Mouse (Mus musculus) stomach, embryonic 15.5 days (tissue): Measurements from ENCODE around the gene Adad2. TPM values are rescaled to one million over a fixed set of nuclear protein-coding genes. Genes with fewer than 3 reads are reported as not detected.

Experiments
- ATAC-seq: fragments of 200-750 bp; cut with Nextera tagmentation; 2 replicates; pipeline ENCODE4 v1.8.0; 2017; ENCODE audit warnings: low read depth, moderate number of reproducible peaks, moderate TSS enrichment; ENCODE audit not compliant: insufficient read depth, low FRiP score
- H3K27ac ChIP-seq: fragments of 300-500 bp; sonication (generic); 2 replicates; pipeline ENCODE4 v1.5.1; 2015; ENCODE audit warnings: mild to moderate bottlenecking, inconsistent platforms
- H3K27me3 ChIP-seq: fragments of 300-500 bp; sonication (generic); replicated peaks from 2 replicates; pipeline ENCODE4 v1.6.1; 2015; ENCODE audit warnings: inconsistent platforms
- H3K36me3 ChIP-seq: fragments of 300-500 bp; sonication (generic); 2 replicates; pipeline ENCODE4 v1.6.1; 2015; ENCODE audit warnings: inconsistent platforms
- H3K4me1 ChIP-seq: fragments of 300-500 bp; sonication (generic); 2 replicates; pipeline ENCODE4 v1.6.1; 2015; ENCODE audit warnings: inconsistent platforms
- H3K4me2 ChIP-seq: fragments of 300-500 bp; sonication (generic); 2 replicates; pipeline ENCODE4 v1.6.1; 2015; ENCODE audit warnings: mild to moderate bottlenecking, inconsistent platforms
- H3K4me3 ChIP-seq: fragments of 300-500 bp; sonication (generic); replicated peaks from 2 replicates; pipeline ENCODE4 v1.5.1; 2015; ENCODE audit warnings: inconsistent platforms
- H3K9ac ChIP-seq: fragments of 300-500 bp; sonication (generic); 2 replicates; pipeline ENCODE4 v1.6.1; 2015; ENCODE audit warnings: inconsistent platforms
- H3K9me3 ChIP-seq: fragments of 300-500 bp; sonication (generic); 2 replicates; pipeline ENCODE4 v1.6.1; 2016; ENCODE audit warnings: inconsistent platforms
- WGBS: fragments of 180-500 bp; shearing (Covaris S2); methylation state at CpG from one replicate; pipeline ENCODE4 v1.1.7; 2015; 5-methylcytosine and 5-hydroxymethylcytosine counted together
- polyA plus RNA-seq: library from polyadenylated mRNA; unstranded; fragments of >200 nt; fragmentation: Nextera tagmentation; extraction: Ambion mirVana; gene quantifications from 2 replicates; pipeline ENCODE4 v1.2.1, GENCODE M21; 2015

Adad2 gene
- polyA plus RNA-seq, 1 experiment from 2014 or later, result not detected

DNA sequence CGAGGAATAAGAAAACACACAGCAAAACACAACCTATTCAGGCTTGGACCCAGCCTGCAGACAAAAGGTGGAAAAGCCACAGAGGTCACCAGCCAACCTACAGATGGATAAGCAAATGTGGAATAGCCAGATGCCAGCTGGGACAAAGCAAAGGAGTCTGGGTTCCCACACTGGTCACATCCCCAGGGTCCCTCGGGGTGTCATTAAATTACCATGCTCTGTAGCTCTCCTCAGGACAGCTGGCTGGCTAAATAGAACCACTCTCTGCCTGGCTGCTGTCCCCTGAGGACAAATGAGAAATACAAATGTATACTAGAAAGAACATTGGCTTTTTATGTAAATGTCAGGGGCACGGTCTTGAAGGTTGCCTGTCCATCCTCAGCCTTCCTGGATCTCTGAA is 18.3 kb downstream of the Adad2 start:
- Histone ChIP-seq H3K27ac (no peak overlapping the region), H3K27me3 (peaks cover 12% of the 10 kb centered on the region; the same call in 1 of the 2 replicates), H3K9ac (no peak overlapping the region), H3K36me3 (no peaks in the 10 kb centered on the region), H3K4me1 (peaks cover 6% of the 10 kb centered on the region; the same call in 1 of the 2 replicates), H3K4me3 (no peak overlapping the region), H3K4me2 (no peak overlapping the region), H3K9me3 (no peaks in the 10 kb centered on the region)
- ATAC-seq, result no peak
- WGBS, result 50% methylated on average over 3 of the region's 3 CpGs

- no peak for ATAC-seq
- Histone ChIP-seq H3K4me1 (peaks cover 11% of the 10 kb centered on the region; the same call in 1 of the 2 replicates), H3K9me3 (no peaks in the 10 kb centered on the region), H3K9ac (no peak overlapping the region), H3K4me3 (no peak overlapping the region), H3K36me3 (no peaks in the 10 kb centered on the region), H3K27me3 (peaks cover 12% of the 10 kb centered on the region; the same call in 1 of the 2 replicates), H3K4me2 (no peak overlapping the region), H3K27ac (no peak overlapping the region)
- 83% methylated on average over 9 of the region's 9 CpGs for WGBS
Measured at GRCm38 (mm10) chr8:119632246-119632645, 19.7 kb downstream of the Adad2 start.

GRCm38 (mm10) chr8:119632909-119633308 is 20.4 kb downstream of the Adad2 start:
- 56% methylated on average over 29 of the region's 29 CpGs for WGBS
- Histone ChIP-seq H3K4me3 (no peak overlapping the region), H3K4me1 (peaks cover 11% of the 10 kb centered on the region; the same call in 1 of the 2 replicates), H3K27me3 (peaks cover 12% of the 10 kb centered on the region; the same call in 1 of the 2 replicates), H3K27ac (no peak overlapping the region), H3K9me3 (no peaks in the 10 kb centered on the region), H3K36me3 (no peaks in the 10 kb centered on the region), H3K9ac (no peak overlapping the region), H3K4me2 (no peak overlapping the region)
- ATAC-seq, result no peak

DNA sequence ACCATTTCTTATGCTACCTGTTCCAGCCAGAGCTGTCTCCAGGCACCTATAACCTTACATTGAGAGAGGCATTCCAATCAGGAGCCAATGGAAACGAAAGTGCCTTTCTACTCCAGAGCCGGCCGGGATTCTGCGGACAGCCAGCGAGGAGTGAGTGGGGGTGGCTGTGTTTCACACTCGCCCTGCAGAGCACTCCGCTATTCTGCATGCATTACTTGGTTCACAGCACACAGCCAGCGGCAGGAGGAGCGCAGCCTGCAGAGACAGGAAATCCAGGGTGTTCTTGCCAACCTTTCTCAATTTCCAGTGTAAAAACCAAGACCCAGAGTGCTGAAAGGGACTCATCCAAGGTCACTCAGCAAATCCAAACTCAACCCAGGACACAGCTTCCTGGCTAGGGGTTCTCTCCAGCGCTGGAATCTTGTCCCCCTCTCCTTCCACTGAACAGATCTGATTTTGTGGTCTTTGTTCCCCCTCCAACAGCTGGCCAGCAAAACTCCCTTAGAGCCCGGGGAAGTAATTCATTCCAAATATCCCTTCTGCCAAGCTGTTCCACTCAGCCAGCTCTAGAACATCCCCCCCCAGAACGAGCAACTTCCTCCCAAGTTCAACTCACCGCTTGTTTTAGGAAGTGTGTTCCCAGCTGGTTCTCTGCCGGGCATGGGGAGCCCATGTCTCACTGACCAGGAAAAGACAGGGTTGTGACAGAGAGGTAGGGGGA is 22.2 kb downstream of the Adad2 start:
- Histone ChIP-seq H3K9me3 (no peaks in the 10 kb centered on the region), H3K4me1 (peaks cover 11% of the 10 kb centered on the region; the same call in 1 of the 2 replicates), H3K36me3 (no peaks in the 10 kb centered on the region), H3K27me3 (peaks cover 12% of the 10 kb centered on the region; the same call in 1 of the 2 replicates), H3K9ac (no peak overlapping the region), H3K4me2 (no peak overlapping the region), H3K27ac (no peak overlapping the region), H3K4me3 (no peak overlapping the region)
- no peak for ATAC-seq
- 33% methylated on average over 14 of the region's 14 CpGs for WGBS

- WGBS, result 32% methylated on average over 6 of the region's 6 CpGs
- peaks cover 12% of the 10 kb centered on the region; the same call in 1 of the 2 replicates for H3K27me3 ChIP-seq
- H3K4me3 ChIP-seq, result no peak within 1 kb of the TSS
- H3K36me3 ChIP-seq, result no peaks in the 10 kb centered on the region
- H3K4me2 ChIP-seq, result no peak within 1 kb of the TSS
- peaks cover 11% of the 10 kb centered on the region; the same call in 1 of the 2 replicates for H3K4me1 ChIP-seq
- no peak within 1 kb of the TSS for H3K27ac ChIP-seq
- no peak within 1 kb of the TSS for H3K9ac ChIP-seq
- no peak for ATAC-seq
- H3K9me3 ChIP-seq, result no peaks in the 10 kb centered on the region
Measured at GRCm38 (mm10) chr8:119635378-119635777, 22.8 kb downstream of the Adad2 start, which contains the start of gene Kcng4. Gene Kcng4 (minus strand): TSS chr8:119635680.

DNA sequence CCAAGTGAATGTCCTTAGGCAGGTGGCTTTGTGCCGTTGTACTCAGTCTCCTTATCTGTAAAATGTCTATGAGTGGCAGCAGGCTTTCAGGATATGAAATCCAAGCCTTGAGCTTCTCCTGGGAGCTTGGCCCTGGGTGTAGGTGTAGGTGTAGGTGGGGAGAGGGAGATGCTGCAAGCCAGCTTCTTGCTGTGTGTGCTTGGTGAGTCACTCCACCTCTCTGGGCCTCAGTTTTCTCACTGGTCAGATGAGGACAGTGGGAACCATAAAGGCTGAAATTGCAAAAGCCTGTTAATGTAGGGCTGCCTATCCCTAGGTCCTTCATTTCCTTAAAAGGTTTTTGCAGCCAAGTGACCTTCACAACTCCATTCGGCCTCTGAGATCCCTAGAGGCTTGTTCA is 23.4 kb downstream of the Adad2 start:
- WGBS, result 58% methylated on average over 2 of the region's 2 CpGs
- Histone ChIP-seq H3K27ac (no peak overlapping the region), H3K4me1 (peaks cover 11% of the 10 kb centered on the region; the same call in 1 of the 2 replicates), H3K9ac (no peak overlapping the region), H3K9me3 (no peaks in the 10 kb centered on the region), H3K4me2 (no peak overlapping the region), H3K36me3 (no peaks in the 10 kb centered on the region), H3K27me3 (peaks cover 12% of the 10 kb centered on the region; the same call in 1 of the 2 replicates), H3K4me3 (no peak overlapping the region)
- ATAC-seq, result no peak

DNA sequence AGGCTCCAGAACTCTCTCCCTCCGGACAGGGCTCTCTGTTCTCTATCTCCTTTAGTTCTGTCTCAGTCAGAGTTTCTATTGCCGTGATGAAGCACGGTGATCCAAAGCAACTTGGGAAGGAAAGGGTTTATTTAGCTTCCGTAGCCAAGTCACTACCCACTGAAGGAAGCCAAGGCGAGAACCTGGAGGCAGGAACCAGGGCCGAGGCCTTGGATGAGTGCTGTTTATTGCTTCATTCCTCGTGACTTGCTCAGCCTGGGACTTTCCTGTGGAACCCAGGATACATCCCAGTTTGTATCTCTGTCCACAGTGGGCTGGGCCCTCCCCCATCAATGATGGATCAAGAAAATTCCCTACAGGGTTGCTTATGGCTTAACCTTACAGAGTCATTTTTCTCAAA is 24.2 kb downstream of the Adad2 start:
- H3K9me3 ChIP-seq, result no peaks in the 10 kb centered on the region
- no peak overlapping the region for H3K9ac ChIP-seq
- no peak overlapping the region for H3K4me2 ChIP-seq
- H3K4me1 ChIP-seq, result peaks cover 11% of the 10 kb centered on the region; the same call in 1 of the 2 replicates
- peaks cover 12% of the 10 kb centered on the region; the same call in 1 of the 2 replicates for H3K27me3 ChIP-seq
- no peak overlapping the region for H3K4me3 ChIP-seq
- no peaks in the 10 kb centered on the region for H3K36me3 ChIP-seq
- WGBS, result 62% methylated on average over 7 of the region's 7 CpGs
- no peak for ATAC-seq
- no peak overlapping the region for H3K27ac ChIP-seq

DNA sequence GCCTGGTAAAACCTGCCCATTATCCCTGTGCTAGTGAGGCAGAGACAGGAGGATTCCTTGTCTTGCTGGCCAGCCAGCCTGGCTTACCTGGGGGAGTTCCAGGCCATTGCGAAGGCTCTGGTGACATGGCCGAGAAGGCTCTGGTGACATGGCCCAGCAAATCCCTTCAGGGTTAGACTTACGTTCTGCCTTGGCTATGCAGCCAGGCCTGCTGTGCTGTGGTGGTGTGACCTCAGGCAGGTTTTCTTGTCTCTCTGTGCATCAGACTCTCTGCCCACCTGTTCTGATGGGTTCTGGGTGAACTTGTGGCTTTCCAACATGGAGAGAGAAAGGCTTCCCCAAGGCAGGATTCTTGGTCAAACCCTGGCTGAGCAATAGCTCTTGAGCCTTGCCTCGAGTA is 24.8 kb downstream of the Adad2 start:
- Histone ChIP-seq H3K4me3 (no peak overlapping the region), H3K9me3 (no peaks in the 10 kb centered on the region), H3K4me1 (peaks cover 11% of the 10 kb centered on the region; the same call in 1 of the 2 replicates), H3K9ac (no peak overlapping the region), H3K27me3 (peaks cover 12% of the 10 kb centered on the region; the same call in 1 of the 2 replicates), H3K27ac (no peak overlapping the region), H3K4me2 (no peak overlapping the region), H3K36me3 (no peaks in the 10 kb centered on the region)
- ATAC-seq, result no peak
- 87% methylated on average over 4 of the region's 4 CpGs for WGBS

DNA sequence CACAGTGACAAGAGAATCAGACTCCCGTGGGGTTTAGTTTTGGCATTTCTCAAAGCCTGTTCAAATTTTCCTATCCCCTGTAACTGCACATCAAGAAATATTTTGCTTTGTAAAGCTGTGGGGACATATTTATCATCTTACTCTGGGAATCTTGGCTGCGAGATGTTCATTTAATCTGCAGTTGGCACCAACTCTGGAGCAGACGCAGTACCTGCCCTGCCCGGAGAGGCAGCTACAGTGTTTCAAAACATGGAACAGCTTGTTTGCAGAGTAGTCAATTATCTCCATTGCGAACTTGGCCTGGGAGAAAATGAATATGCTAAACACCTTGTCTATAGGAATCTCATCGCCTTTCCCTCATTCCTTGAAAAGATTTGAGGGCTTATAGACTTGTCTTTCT is 25.7 kb downstream of the Adad2 start:
- WGBS, result 71% methylated on average over 6 of the region's 6 CpGs
- no peak for ATAC-seq
- no peak overlapping the region for H3K9ac ChIP-seq
- H3K4me3 ChIP-seq, result no peak overlapping the region
- no peak overlapping the region for H3K4me2 ChIP-seq
- no peaks in the 10 kb centered on the region for H3K9me3 ChIP-seq
- peaks cover 6% of the 10 kb centered on the region; the same call in 1 of the 2 replicates for H3K27me3 ChIP-seq
- no peaks in the 10 kb centered on the region for H3K36me3 ChIP-seq
- H3K4me1 ChIP-seq, result peaks cover 11% of the 10 kb centered on the region; the same call in 1 of the 2 replicates
- H3K27ac ChIP-seq, result no peak overlapping the region

DNA sequence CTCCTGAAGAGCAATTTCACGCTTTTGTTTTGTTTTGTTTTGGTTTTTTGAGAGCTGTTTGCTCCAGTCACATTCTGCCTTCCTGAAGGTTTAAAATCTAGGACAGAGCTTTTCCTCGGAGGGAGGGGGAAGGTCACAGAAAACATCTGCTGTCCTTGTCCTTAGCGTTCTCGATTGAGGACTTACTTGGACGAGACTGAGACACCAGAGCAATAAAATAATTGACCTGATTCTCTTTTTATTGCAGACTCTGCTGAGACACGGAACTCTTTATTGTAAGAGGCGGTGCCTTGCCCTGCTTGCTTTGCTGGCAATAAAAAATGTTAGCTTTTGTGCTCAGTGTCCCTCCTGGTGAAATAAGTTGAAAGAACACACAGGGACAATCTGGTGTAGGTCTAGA is 27.3 kb downstream of the Adad2 start:
- no peak for ATAC-seq
- no peak overlapping the region for H3K9ac ChIP-seq
- H3K4me1 ChIP-seq, result peaks cover 11% of the 10 kb centered on the region; the same call in 1 of the 2 replicates
- H3K36me3 ChIP-seq, result no peaks in the 10 kb centered on the region
- H3K4me2 ChIP-seq, result no peak overlapping the region
- 53% methylated on average over 7 of the region's 7 CpGs for WGBS
- no peaks in the 10 kb centered on the region for H3K9me3 ChIP-seq
- H3K27ac ChIP-seq, result no peak overlapping the region
- H3K27me3 ChIP-seq, result no peaks in the 10 kb centered on the region
- no peak overlapping the region for H3K4me3 ChIP-seq

- Histone ChIP-seq H3K4me2 (no peak overlapping the region), H3K9me3 (no peaks in the 10 kb centered on the region), H3K4me3 (no peak overlapping the region), H3K4me1 (0 out of 2 replicates have a peak, but pooled peaks cover 4% of the 10 kb centered on the region), H3K36me3 (no peaks in the 10 kb centered on the region), H3K27ac (no peak overlapping the region), H3K9ac (no peak overlapping the region), H3K27me3 (no peaks in the 10 kb centered on the region)
- ATAC-seq, result no peak
- WGBS, result 68% methylated on average over 5 of the region's 5 CpGs
Measured at GRCm38 (mm10) chr8:119641058-119641457, 28.5 kb downstream of the Adad2 start.

DNA sequence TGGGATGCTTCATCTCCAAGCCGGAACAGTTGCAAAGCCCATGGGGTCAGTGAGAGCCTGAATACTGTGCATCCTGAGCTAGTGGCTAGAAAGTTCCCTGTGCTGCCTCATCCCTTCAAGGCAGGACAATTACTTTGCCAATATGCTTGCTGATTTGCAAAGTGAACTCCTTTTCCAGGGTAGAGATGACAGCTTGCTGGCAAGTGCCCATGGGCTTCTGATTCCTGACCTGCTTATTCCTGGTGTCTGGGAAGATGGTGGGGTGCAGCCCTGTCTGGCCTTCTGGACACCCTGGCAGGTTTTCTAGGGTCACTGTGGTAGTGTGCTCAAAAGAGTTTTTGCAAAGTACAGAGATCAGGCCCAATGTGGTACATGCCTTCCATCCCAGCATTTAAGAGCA is 30.4 kb downstream of the Adad2 start:
- no peak for ATAC-seq
- 91% methylated on average over 1 of the region's 1 CpGs for WGBS

More for the DNA sequence above, 30.4 kb downstream of the Adad2 start:
- Histone ChIP-seq H3K36me3 (no peaks in the 10 kb centered on the region), H3K27me3 (no peaks in the 10 kb centered on the region), H3K9me3 (no peaks in the 10 kb centered on the region), H3K9ac (no peak overlapping the region), H3K4me1 (no peaks in the 10 kb centered on the region), H3K27ac (no peak overlapping the region), H3K4me2 (no peak overlapping the region), H3K4me3 (no peak overlapping the region)
